Mouse (Mus musculus) bone marrow macrophage, adult 2 months (primary cell): ENCODE measurements around the gene Fam83c. TPM values are rescaled to one million over a fixed set of nuclear protein-coding genes. Genes with fewer than 3 reads are reported as not detected.

Source experiments
- H3K27ac ChIP-seq: 2 replicates; pipeline ENCODE4 v1.5.1; 2012; ENCODE audit warnings: low read depth, low read length; ENCODE audit not compliant: insufficient read depth
- H3K4me1 ChIP-seq: 2 replicates; pipeline ENCODE4 v1.6.1; 2012; ENCODE audit warnings: low read length; ENCODE audit not compliant: control insufficient read depth, insufficient read depth
- H3K4me3 ChIP-seq: 2 replicates; pipeline ENCODE4 v1.5.1; 2012; ENCODE audit warnings: mild to moderate bottlenecking, low read length, moderate library complexity; ENCODE audit not compliant: insufficient read depth
- CTCF ChIP-seq: IDR thresholded peaks from 2 replicates; pipeline ENCODE4 v1.5.1; 2012; ENCODE audit warnings: low read depth, mild to moderate bottlenecking, low read length, moderate library complexity
- POLR2A ChIP-seq: IDR thresholded peaks from 2 replicates; pipeline ENCODE4 v1.6.1; 2012; ENCODE audit warnings: mild to moderate bottlenecking, low read depth, low read length, borderline replicate concordance
- polyA plus RNA-seq: library from polyadenylated mRNA; stranded (reverse); fragments of >200 nt; gene quantifications from 2 replicates; pipeline ENCODE4 v1.2.4, GENCODE M21; 2012; ENCODE audit not compliant: missing spikeins, insufficient read depth, insufficient read length

The Fam83c gene
- polyA plus RNA-seq, 1 experiment = not detected

DNA sequence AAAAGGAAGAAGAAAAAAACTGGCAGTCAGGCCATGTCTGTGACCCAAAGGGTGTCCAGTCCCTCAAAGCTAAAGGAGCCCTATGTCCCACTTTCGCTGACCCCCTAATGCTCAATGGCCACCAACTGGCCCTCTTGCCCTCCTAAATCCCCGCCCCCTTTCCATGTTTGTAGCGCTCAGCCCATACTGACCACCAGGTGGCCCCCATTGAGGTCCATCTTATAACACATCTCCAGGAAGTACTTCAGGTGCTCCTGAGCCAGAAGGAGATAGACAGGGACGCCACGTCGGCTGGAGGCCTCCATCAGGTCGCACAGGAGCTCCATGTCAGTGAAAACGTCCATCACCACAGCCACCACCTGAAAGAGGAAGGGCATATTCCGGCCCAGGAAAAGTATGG, 3.4 kb downstream of the Fam83c start:
- TF ChIP-seq CTCF (no peak), POLR2A (no peak)
- Histone ChIP-seq H3K27ac (no peak overlapping the region), H3K4me3 (no peak overlapping the region), H3K4me1 (peaks cover 7% of the 10 kb centered on the region)

DNA sequence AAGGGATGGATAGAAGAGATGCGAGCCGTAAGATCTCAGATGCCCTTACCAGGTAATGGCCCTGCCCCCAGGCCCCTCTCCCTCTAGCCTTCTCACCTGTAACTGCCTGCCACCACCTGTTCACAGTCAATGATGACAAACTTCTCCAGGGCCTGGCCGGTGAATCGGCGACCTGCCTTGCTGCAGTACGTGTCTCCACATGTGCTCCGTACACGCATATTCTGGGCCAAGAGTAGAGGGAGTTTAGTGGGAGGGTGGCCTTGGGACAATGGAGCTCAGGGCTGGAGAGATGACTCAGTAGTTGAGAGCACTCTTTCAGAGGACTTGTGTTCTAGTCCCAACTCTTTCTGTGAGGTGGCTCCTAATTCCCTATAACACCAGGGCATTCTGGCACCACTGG, 3.8 kb downstream of the Fam83c start:
- Histone ChIP-seq H3K27ac (no peak overlapping the region), H3K4me3 (no peak overlapping the region), H3K4me1 (peaks cover 7% of the 10 kb centered on the region)
- no peak for TF ChIP-seq POLR2A
- no peak for TF ChIP-seq CTCF

DNA sequence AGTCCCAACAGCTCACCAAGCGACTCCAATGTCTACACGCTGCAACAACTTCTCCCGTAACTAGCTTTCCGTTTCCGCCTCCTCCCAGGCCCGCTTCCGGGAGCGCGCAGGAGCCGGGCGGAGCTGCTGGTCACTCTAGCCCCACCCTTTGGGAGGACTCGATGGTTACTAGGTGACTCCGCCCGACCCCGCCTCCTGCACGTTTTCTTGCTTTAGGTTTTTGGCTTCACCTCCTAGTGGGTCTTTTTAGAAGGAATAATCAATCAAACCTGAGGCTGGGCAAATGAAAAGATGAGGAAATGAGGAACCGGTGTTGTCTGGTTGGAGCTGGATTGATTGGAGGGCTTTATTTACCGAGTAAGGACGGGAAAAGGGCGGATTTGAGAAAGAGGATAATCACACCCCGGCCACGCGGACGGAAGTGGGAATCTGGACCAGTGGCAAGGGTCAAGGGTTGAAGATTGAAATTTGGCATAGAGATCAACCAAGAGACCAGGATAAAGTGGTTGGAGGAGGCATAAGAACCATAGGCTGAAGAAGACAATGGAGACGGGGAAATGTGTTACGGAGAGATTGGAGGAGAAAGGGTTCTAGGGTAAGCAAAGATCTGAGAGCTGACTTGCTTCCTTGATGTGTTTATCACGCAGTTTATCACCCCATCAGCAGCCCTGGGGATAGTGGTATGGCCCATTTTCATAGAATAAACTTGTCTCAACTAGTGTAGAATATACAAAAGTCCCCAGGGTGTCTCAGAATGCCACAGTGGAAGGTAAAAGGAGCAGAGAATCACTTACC, 7.8 kb downstream of the Fam83c start, which contains the start of gene Eif6:
TSS of gene Eif6 (minus strand) at position 296 of the 795 bp plus-strand sequence.
- TF ChIP-seq CTCF (no peak), POLR2A (no peak)
- H3K27ac ChIP-seq = peak within 1 kb of the TSS; percentile 68
- H3K4me3 ChIP-seq = peak within 1 kb of the TSS; percentile 85
- peaks cover 10% of the 10 kb centered on the region for H3K4me1 ChIP-seq

DNA sequence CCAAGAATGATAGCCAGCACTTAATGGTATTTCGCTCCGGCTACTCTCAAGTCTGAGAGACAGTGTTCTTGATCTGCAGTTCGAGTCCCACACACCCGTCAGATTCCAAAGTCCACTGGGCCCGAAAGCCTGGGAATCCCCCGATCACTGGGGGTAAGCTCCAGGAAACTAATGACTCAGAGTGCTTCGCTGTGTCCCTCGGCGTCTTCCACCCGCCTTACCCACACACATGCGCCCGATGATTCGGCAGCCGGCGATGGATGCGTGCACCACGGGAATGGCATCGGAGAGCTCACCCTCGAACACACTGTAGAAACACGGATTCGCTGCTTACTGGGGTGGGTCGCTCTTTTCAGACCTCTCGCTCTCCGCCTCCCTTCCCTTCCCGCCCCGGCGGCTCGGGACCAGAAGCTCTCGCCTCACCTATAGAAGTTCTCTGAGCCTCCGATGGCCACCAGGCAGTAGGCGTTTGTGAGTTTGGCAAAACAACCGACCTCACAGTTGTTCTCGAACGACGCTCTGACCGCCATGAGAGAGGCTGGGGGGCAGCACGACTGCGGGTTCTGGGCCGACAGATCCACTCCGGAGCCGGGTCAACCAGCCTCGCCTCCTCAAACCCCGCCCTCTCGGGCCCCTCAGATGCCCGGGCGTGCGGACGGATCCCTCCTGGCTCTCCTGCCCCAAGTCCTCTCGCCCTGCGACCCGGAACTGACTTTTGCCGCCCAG, 8.6 kb downstream of the Fam83c start:
- Histone ChIP-seq H3K27ac (peak overlapping the region; percentile 68), H3K4me1 (peaks cover 10% of the 10 kb centered on the region), H3K4me3 (peak overlapping the region; percentile 85)
- TF ChIP-seq POLR2A (no peak), CTCF (no peak)

GRCm38 (mm10) chr2:155823722-155824121, 10.9 kb downstream of the Fam83c start:
- Histone ChIP-seq H3K27ac (no peak overlapping the region), H3K4me3 (no peak overlapping the region), H3K4me1 (peaks cover 25% of the 10 kb centered on the region)
- TF ChIP-seq CTCF = no peak
- TF ChIP-seq POLR2A = no peak

GRCm38 (mm10) chr2:155820779-155821178, 13.9 kb downstream of the Fam83c start:
- H3K4me3 ChIP-seq = no peak overlapping the region
- peak overlapping the region; percentile 81 for H3K27ac ChIP-seq
- TF ChIP-seq POLR2A (no peak), CTCF (no peak)
- H3K4me1 ChIP-seq = peaks cover 30% of the 10 kb centered on the region

- Histone ChIP-seq H3K4me1 (peaks cover 27% of the 10 kb centered on the region), H3K27ac (peak overlapping the region; percentile 81), H3K4me3 (peak overlapping the region; percentile 16)
- TF ChIP-seq POLR2A (no peak), CTCF (no peak)
These were observed 15.0 kb downstream of the Fam83c start for GRCm38 (mm10) chr2:155819449-155820251.

GRCm38 (mm10) chr2:155819392-155819448, 15.4 kb downstream of the Fam83c start, which contains the start of gene BC029722:
Gene BC029722 (minus strand): TSS chr2:155819426.
- Histone ChIP-seq H3K27ac (peak within 1 kb of the TSS; percentile 81), H3K4me1 (peaks cover 27% of the 10 kb centered on the region), H3K4me3 (peak within 1 kb of the TSS; percentile 98)
- TF ChIP-seq CTCF (no peak), POLR2A (no peak)

DNA sequence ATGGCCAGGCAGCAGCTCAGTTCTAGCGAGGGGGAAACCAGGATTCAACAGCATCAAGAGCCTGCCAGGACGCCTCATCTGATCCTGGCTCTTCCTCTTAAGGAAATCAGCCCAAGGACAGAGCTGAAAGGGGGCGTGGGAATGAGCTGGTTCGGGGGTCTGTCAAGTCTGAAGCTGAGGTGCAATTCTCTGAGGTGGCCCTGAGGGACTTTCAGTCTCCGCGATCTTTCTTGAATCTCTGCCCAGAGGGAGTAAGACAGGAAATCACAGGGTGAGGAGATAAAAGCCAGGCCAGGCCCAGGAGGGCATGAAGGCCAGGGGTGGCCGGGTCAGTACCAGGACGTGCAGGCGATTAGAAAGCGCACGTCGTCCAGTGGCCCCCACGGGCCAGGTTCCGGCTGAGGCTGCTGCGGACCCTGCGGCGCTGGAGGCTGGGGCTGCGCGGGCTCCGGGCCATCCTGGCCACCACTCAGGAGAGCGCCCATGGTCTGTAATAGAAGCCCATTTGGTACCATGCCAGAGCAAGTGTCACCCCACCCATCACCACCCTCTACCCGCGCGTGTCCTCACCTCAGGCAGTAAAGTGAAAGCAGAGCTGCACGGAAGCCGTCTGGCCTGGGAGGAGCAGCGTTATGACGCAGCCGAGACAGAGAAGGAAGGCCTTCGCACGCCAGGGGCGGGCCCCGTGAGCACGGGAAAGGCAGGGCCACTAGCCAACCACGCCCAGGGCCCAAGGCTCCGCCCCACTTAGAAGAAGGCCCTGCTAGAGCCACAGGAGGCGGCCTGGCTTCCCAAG, 15.9 kb downstream of the Fam83c start:
- Histone ChIP-seq H3K4me1 (peaks cover 27% of the 10 kb centered on the region), H3K4me3 (peak overlapping the region; percentile 98), H3K27ac (peak overlapping the region; percentile 81)
- peak; percentile 14; the same call in 1 of the 2 replicates for TF ChIP-seq CTCF
- peak; percentile 59; the same call in 1 of the 2 replicates for TF ChIP-seq POLR2A
